Mouse (Mus musculus): ENCODE results near the gene a. TPM values are rescaled to one million over a fixed set of nuclear protein-coding genes. Genes with fewer than 3 reads are reported as not detected.
A peak's percentile ranks its signal among the peaks of the same experiment; 100 is the strongest.
"Not testable (repeated sequence)": the region's sequence is repeated elsewhere in the genome, so short reads cannot be mapped to it uniquely, and the experiment has no call there.

The a gene
- polyA plus RNA-seq, 1 experiment from 2014 or later, result 0.22 TPM

- Histone ChIP-seq H3K9me3 (replicated peaks) (no peaks in the 10 kb centered on the region), H3K36me3 (peaks cover 98% of the 10 kb centered on the region), H3K27ac (no peak overlapping the region), H3K27me3 (no peaks in the 10 kb centered on the region), H3K4me3 (replicated peaks) (no peak overlapping the region), H3K9ac (no peak overlapping the region), H3K4me1 (replicated peaks) (no peaks in the 10 kb centered on the region), H3K4me2 (no peak overlapping the region)
- ATAC-seq (ENCODE audit: low read depth) (no peak), DNase-seq (no peak)
- WGBS (ENCODE audit: insufficient replicate concordance), result 91% methylated on average over 13 of the region's 13 CpGs
Observed at GRCm38 (mm10) chr2:154863672-154864071, 72.5 kb downstream of the a start.

- Histone ChIP-seq H3K4me2 (no peak overlapping the region), H3K36me3 (peaks cover 99% of the 10 kb centered on the region), H3K27me3 (no peaks in the 10 kb centered on the region), H3K4me1 (replicated peaks) (no peaks in the 10 kb centered on the region), H3K27ac (no peak overlapping the region), H3K4me3 (replicated peaks) (no peak overlapping the region), H3K9ac (no peak overlapping the region), H3K9me3 (replicated peaks) (no peaks in the 10 kb centered on the region)
- ATAC-seq (ENCODE audit: low read depth) (no peak), DNase-seq (no peak)
- WGBS (ENCODE audit: insufficient replicate concordance), result 74% methylated on average over 3 of the region's 3 CpGs
Observed at GRCm38 (mm10) chr2:154865696-154866095, 74.5 kb downstream of the a start.

GRCm38 (mm10) chr2:154868106-154868505 is 76.9 kb downstream of the a start:
- Histone ChIP-seq H3K36me3 (peaks cover 97% of the 10 kb centered on the region), H3K9ac (no peak overlapping the region), H3K9me3 (replicated peaks) (no peaks in the 10 kb centered on the region), H3K27ac (no peak overlapping the region), H3K27me3 (no peaks in the 10 kb centered on the region), H3K4me3 (replicated peaks) (no peak overlapping the region), H3K4me1 (replicated peaks) (no peaks in the 10 kb centered on the region), H3K4me2 (no peak overlapping the region)
- ATAC-seq (ENCODE audit: low read depth), result no peak
- 94% methylated on average over 1 of the region's 1 CpGs for WGBS (ENCODE audit: insufficient replicate concordance)
- no peak for DNase-seq

GRCm38 (mm10) chr2:154869954-154870641 is 78.9 kb downstream of the a start:
- Histone ChIP-seq H3K36me3 (peaks cover 92% of the 10 kb centered on the region), H3K27me3 (no peaks in the 10 kb centered on the region), H3K4me1 (replicated peaks) (no peaks in the 10 kb centered on the region), H3K9ac (no peak overlapping the region), H3K27ac (no peak overlapping the region), H3K4me3 (replicated peaks) (no peak overlapping the region), H3K9me3 (replicated peaks) (no peaks in the 10 kb centered on the region), H3K4me2 (no peak overlapping the region)
- ATAC-seq (ENCODE audit: low read depth) (no peak), DNase-seq (no peak)

- no peak for DNase-seq
- H3K27ac ChIP-seq, result no peak overlapping the region
- no peak overlapping the region for H3K4me3 ChIP-seq (replicated peaks)
- no peaks in the 10 kb centered on the region for H3K9me3 ChIP-seq (replicated peaks)
- H3K4me1 ChIP-seq (replicated peaks), result 0 out of 2 replicates have a peak, but pooled peaks cover 6% of the 10 kb centered on the region
- H3K9ac ChIP-seq, result no peak overlapping the region
- no peaks in the 10 kb centered on the region for H3K27me3 ChIP-seq
- H3K36me3 ChIP-seq, result peaks cover 76% of the 10 kb centered on the region
- H3K4me2 ChIP-seq, result no peak overlapping the region
- WGBS (ENCODE audit: insufficient replicate concordance), result 83% methylated on average over 2 of the region's 2 CpGs
- no peak for ATAC-seq (ENCODE audit: low read depth)
Observed at GRCm38 (mm10) chr2:154876621-154877020, 85.4 kb downstream of the a start.

GRCm38 (mm10) chr2:154891585-154891984 is 100.4 kb downstream of the a start:
- Histone ChIP-seq H3K9ac (peak overlapping the region; percentile 99), H3K27ac (peak overlapping the region; percentile 95), H3K9me3 (replicated peaks) (no peaks in the 10 kb centered on the region), H3K4me2 (peak overlapping the region; percentile 77), H3K36me3 (peaks cover 24% of the 10 kb centered on the region), H3K4me1 (replicated peaks) (peaks cover 30% of the 10 kb centered on the region), H3K4me3 (replicated peaks) (peak overlapping the region; percentile 95), H3K27me3 (no peaks in the 10 kb centered on the region)
- 1% methylated on average over 2 of the region's 2 CpGs for WGBS (ENCODE audit: insufficient replicate concordance)
- DNase-seq (no peak), ATAC-seq (ENCODE audit: low read depth) (no peak)

GRCm38 (mm10) chr2:154892201-154893044 is 101.2 kb downstream of the a start, which contains the start of gene Eif2s2:
TSS of gene Eif2s2 (minus strand) at chr2:154892935.
- H3K9ac ChIP-seq, result peak within 1 kb of the TSS; percentile 99
- H3K27me3 ChIP-seq, result no peaks in the 10 kb centered on the region; the same call in 1 of the 2 replicates
- ATAC-seq (ENCODE audit: low read depth) (peak; percentile 97), DNase-seq (peak; percentile 96)
- peaks cover 30% of the 10 kb centered on the region for H3K4me1 ChIP-seq (replicated peaks)
- H3K27ac ChIP-seq, result peak within 1 kb of the TSS; percentile 95
- H3K9me3 ChIP-seq (replicated peaks), result no peaks in the 10 kb centered on the region
- H3K4me2 ChIP-seq, result peak within 1 kb of the TSS; percentile 81
- H3K4me3 ChIP-seq (replicated peaks), result peak within 1 kb of the TSS; percentile 95
- under 1% methylated on average over 75 of the region's 75 CpGs for WGBS (ENCODE audit: insufficient replicate concordance)
- H3K36me3 ChIP-seq, result peaks cover 18% of the 10 kb centered on the region

- Histone ChIP-seq H3K27ac (peak overlapping the region; percentile 50; the same call in 1 of the 2 replicates), H3K36me3 (peaks cover 14% of the 10 kb centered on the region), H3K27me3 (peaks cover under 1% of the 10 kb centered on the region; the same call in 1 of the 2 replicates), H3K4me2 (peak overlapping the region; percentile 81), H3K4me1 (replicated peaks) (peaks cover 30% of the 10 kb centered on the region), H3K4me3 (replicated peaks) (peak overlapping the region; percentile 95), H3K9me3 (replicated peaks) (no peaks in the 10 kb centered on the region), H3K9ac (peak overlapping the region; percentile 73)
- peak; percentile 2; the same call in 1 of the 2 replicates for ATAC-seq (ENCODE audit: low read depth)
- no peak for DNase-seq
- WGBS (ENCODE audit: insufficient replicate concordance), result 11% methylated on average over 12 of the region's 12 CpGs
Observed at GRCm38 (mm10) chr2:154893045-154893385, 101.8 kb downstream of the a start.

GRCm38 (mm10) chr2:154893548-154893947 is 102.3 kb downstream of the a start:
- Histone ChIP-seq H3K27me3 (peaks cover 2% of the 10 kb centered on the region; the same call in 1 of the 2 replicates), H3K4me2 (peak overlapping the region; percentile 81), H3K27ac (no peak overlapping the region), H3K4me1 (replicated peaks) (peaks cover 30% of the 10 kb centered on the region), H3K36me3 (peaks cover 10% of the 10 kb centered on the region), H3K9ac (peak overlapping the region; percentile 73), H3K9me3 (replicated peaks) (no peaks in the 10 kb centered on the region), H3K4me3 (replicated peaks) (peak overlapping the region; percentile 95)
- DNase-seq, result no peak
- ATAC-seq (ENCODE audit: low read depth), result no peak
- 69% methylated on average over 4 of the region's 4 CpGs for WGBS (ENCODE audit: insufficient replicate concordance)

GRCm38 (mm10) chr2:154899004-154899403 is 107.8 kb downstream of the a start:
- H3K9ac ChIP-seq; H3K4me2 ChIP-seq; H3K27ac ChIP-seq; H3K36me3 ChIP-seq; H3K4me1 ChIP-seq (replicated peaks); DNase-seq; H3K4me3 ChIP-seq (replicated peaks); H3K27me3 ChIP-seq; H3K9me3 ChIP-seq (replicated peaks); ATAC-seq (ENCODE audit: low read depth): not testable (repeated sequence)
- 75% methylated on average over 8 of the region's 8 CpGs for WGBS (ENCODE audit: insufficient replicate concordance)

- H3K27me3 ChIP-seq; H3K27ac ChIP-seq; H3K4me2 ChIP-seq; H3K36me3 ChIP-seq; H3K4me1 ChIP-seq (replicated peaks); DNase-seq; ATAC-seq (ENCODE audit: low read depth); H3K4me3 ChIP-seq (replicated peaks); H3K9me3 ChIP-seq (replicated peaks); H3K9ac ChIP-seq: not testable (repeated sequence)
- WGBS (ENCODE audit: insufficient replicate concordance), result 68% methylated on average over 4 of the region's 4 CpGs
Observed at GRCm38 (mm10) chr2:154899412-154899811, 108.2 kb downstream of the a start.

All from liver, embryonic 13.5 days (tissue).